24 mouse cellular contexts compared by ENCODE assay signal in genomic region chr12:77657060-77657459, GRCm38 (mm10).
DNase-seq lines count a peak whose midpoint lies in the region; ATAC-seq lines count a peak whose summit lies in the region.
"Had no signal": no experiment of that assay in that cellular context is flagged by ENCODE, and none has a peak within 500 bp of the region (broad histone marks: within the 10 kb centered on the region; RNA-seq: fewer than 3 reads in every experiment).

No protein-coding gene starts in this region.

- H3K9ac ChIP-seq in forebrain, embryonic 12.5 days, result no peak overlapping the region
- H3K9ac ChIP-seq in hindbrain, embryonic 16.5 days (ENCODE audit: low read depth, low read length), result peak overlapping the region; percentile 13; the same call in 1 of the 2 replicates
- H3K9ac ChIP-seq in hindbrain, embryonic 12.5 days, result no peak overlapping the region
- H3K9ac ChIP-seq in neural tube, embryonic 13.5 days, result no peak overlapping the region
- H3K9ac ChIP-seq in neural tube, embryonic 15.5 days (replicated peaks), result no peak overlapping the region
- no peak overlapping the region for H3K9ac ChIP-seq in midbrain, embryonic 16.5 days (ENCODE audit: low read depth, low read length)
- H3K9ac ChIP-seq: heart, embryonic 12.5 days; heart, embryonic 15.5 days had no signal

- no peak overlapping the region for H3K4me2 ChIP-seq in forebrain, embryonic 12.5 days
- no peak overlapping the region for H3K4me2 ChIP-seq in hindbrain, embryonic 16.5 days (ENCODE audit: low read length)
- H3K4me2 ChIP-seq in hindbrain, embryonic 12.5 days (replicated peaks), result no peak overlapping the region
- H3K4me2 ChIP-seq in neural tube, embryonic 13.5 days, result no peak overlapping the region
- no peak overlapping the region for H3K4me2 ChIP-seq in neural tube, embryonic 15.5 days
- H3K4me2 ChIP-seq in midbrain, embryonic 16.5 days (ENCODE audit: low read length), result no peak overlapping the region
- H3K4me2 ChIP-seq: heart, embryonic 12.5 days; heart, embryonic 15.5 days had no signal

- H3K9me3 ChIP-seq in forebrain, embryonic 10.5 days, result no peaks in the 10 kb centered on the region
- H3K9me3 ChIP-seq in forebrain, embryonic 12.5 days, result no peaks in the 10 kb centered on the region
- no peaks in the 10 kb centered on the region for H3K9me3 ChIP-seq in hindbrain, embryonic 16.5 days (ENCODE audit: control insufficient read depth, low read length)
- H3K9me3 ChIP-seq in hindbrain, embryonic 12.5 days (replicated peaks), result no peaks in the 10 kb centered on the region
- no peaks in the 10 kb centered on the region for H3K9me3 ChIP-seq in neural tube, embryonic 13.5 days
- H3K9me3 ChIP-seq in neural tube, embryonic 15.5 days (replicated peaks), result no peaks in the 10 kb centered on the region
- H3K9me3 ChIP-seq in midbrain, embryonic 16.5 days (replicated peaks; ENCODE audit: control insufficient read depth, low read length, poor library complexity, severe bottlenecking), result no peaks in the 10 kb centered on the region
- H3K9me3 ChIP-seq: heart, embryonic 12.5 days; heart, embryonic 15.5 days had no signal

- H3K4me3 ChIP-seq in forebrain, embryonic 10.5 days, result no peak overlapping the region
- H3K4me3 ChIP-seq in forebrain, embryonic 12.5 days (replicated peaks), result no peak overlapping the region
- no peak overlapping the region for H3K4me3 ChIP-seq in hindbrain, embryonic 16.5 days (ENCODE audit: low read length)
- no peak overlapping the region for H3K4me3 ChIP-seq in hindbrain, embryonic 12.5 days
- no peak overlapping the region for H3K4me3 ChIP-seq in neural tube, embryonic 13.5 days
- no peak overlapping the region for H3K4me3 ChIP-seq in neural tube, embryonic 15.5 days (replicated peaks)
- H3K4me3 ChIP-seq in midbrain, embryonic 16.5 days (ENCODE audit: low read depth, low read length), result no peak overlapping the region
- H3K4me3 ChIP-seq: gastrocnemius, adult 2 months; heart, embryonic 12.5 days; heart, embryonic 15.5 days had no signal

- WGBS in forebrain, embryonic 10.5 days, result 39% methylated on average over 5 of the region's 5 CpGs
- 22% methylated on average over 5 of the region's 5 CpGs for WGBS in forebrain, embryonic 12.5 days
- WGBS in hindbrain, embryonic 16.5 days, result 31% methylated on average over 5 of the region's 5 CpGs
- WGBS in hindbrain, embryonic 12.5 days, result 42% methylated on average over 5 of the region's 5 CpGs
- 50% methylated on average over 5 of the region's 5 CpGs for WGBS in neural tube, embryonic 13.5 days
- WGBS in neural tube, embryonic 15.5 days, result 43% methylated on average over 5 of the region's 5 CpGs
- WGBS in midbrain, embryonic 16.5 days, result 11% methylated on average over 5 of the region's 5 CpGs

- no peaks in the 10 kb centered on the region for H3K36me3 ChIP-seq in forebrain, embryonic 10.5 days (replicated peaks)
- H3K36me3 ChIP-seq in forebrain, embryonic 12.5 days (replicated peaks), result no peaks in the 10 kb centered on the region
- H3K36me3 ChIP-seq in hindbrain, embryonic 16.5 days (ENCODE audit: control insufficient read depth, insufficient read depth, low read length), result no peaks in the 10 kb centered on the region
- H3K36me3 ChIP-seq in hindbrain, embryonic 12.5 days, result no peaks in the 10 kb centered on the region
- no peaks in the 10 kb centered on the region for H3K36me3 ChIP-seq in neural tube, embryonic 13.5 days
- H3K36me3 ChIP-seq in neural tube, embryonic 15.5 days, result no peaks in the 10 kb centered on the region
- no peaks in the 10 kb centered on the region for H3K36me3 ChIP-seq in midbrain, embryonic 16.5 days (ENCODE audit: control insufficient read depth, insufficient read depth, low read length)
- H3K36me3 ChIP-seq: heart, embryonic 12.5 days; heart, embryonic 15.5 days had no signal

- peaks cover 25% of the 10 kb centered on the region for H3K27me3 ChIP-seq in forebrain, embryonic 10.5 days (ENCODE audit: poor library complexity, severe bottlenecking)
- H3K27me3 ChIP-seq in forebrain, embryonic 12.5 days, result 0 out of 2 replicates have a peak, but pooled peaks cover 3% of the 10 kb centered on the region
- no peaks in the 10 kb centered on the region for H3K27me3 ChIP-seq in hindbrain, embryonic 16.5 days (replicated peaks; ENCODE audit: control insufficient read depth, insufficient read depth, low read length)
- no peaks in the 10 kb centered on the region for H3K27me3 ChIP-seq in hindbrain, embryonic 12.5 days
- no peaks in the 10 kb centered on the region for H3K27me3 ChIP-seq in neural tube, embryonic 13.5 days
- no peaks in the 10 kb centered on the region for H3K27me3 ChIP-seq in neural tube, embryonic 15.5 days (replicated peaks)
- no peaks in the 10 kb centered on the region for H3K27me3 ChIP-seq in midbrain, embryonic 16.5 days (ENCODE audit: control insufficient read depth, insufficient read depth, low read depth, low read length)
- H3K27me3 ChIP-seq: heart, embryonic 15.5 days had no signal

- no peak for ATAC-seq in forebrain, embryonic 12.5 days (ENCODE audit: low FRiP score)
- ATAC-seq in hindbrain, embryonic 16.5 days, result no peak
- no peak for ATAC-seq in hindbrain, embryonic 12.5 days (ENCODE audit: low FRiP score)
- no peak for ATAC-seq in neural tube, embryonic 13.5 days (ENCODE audit: low read depth)
- ATAC-seq in neural tube, embryonic 15.5 days (ENCODE audit: low FRiP score), result no peak
- ATAC-seq in midbrain, embryonic 16.5 days, result no peak
- ATAC-seq: activated CD4-positive, CD25-positive, alpha-beta regulatory T cell, adult 4 months; forebrain, embryonic 16.5 days; hindbrain, postnatal 0 days; inflammation-experienced regulatory T-cells, adult 6 months had no signal

- H3K27ac ChIP-seq in forebrain, embryonic 10.5 days, result 0 out of 2 replicates have a peak overlapping the region, but pooled peaks have one; percentile 30
- no peak overlapping the region for H3K27ac ChIP-seq in forebrain, embryonic 12.5 days
- no peak overlapping the region for H3K27ac ChIP-seq in hindbrain, embryonic 16.5 days (ENCODE audit: low read depth, low read length)
- H3K27ac ChIP-seq in hindbrain, embryonic 12.5 days, result no peak overlapping the region
- H3K27ac ChIP-seq in neural tube, embryonic 13.5 days (replicated peaks), result 0 out of 2 replicates have a peak overlapping the region, but pooled peaks have one; percentile 23
- no peak overlapping the region for H3K27ac ChIP-seq in neural tube, embryonic 15.5 days (replicated peaks)
- H3K27ac ChIP-seq in midbrain, embryonic 16.5 days (ENCODE audit: low read length), result 0 out of 2 replicates have a peak overlapping the region, but pooled peaks have one; percentile 13
- H3K27ac ChIP-seq: gastrocnemius, adult 2 months; heart, embryonic 15.5 days; hindbrain, postnatal 0 days had no signal

- peaks cover 26% of the 10 kb centered on the region for H3K4me1 ChIP-seq in forebrain, embryonic 10.5 days
- H3K4me1 ChIP-seq in forebrain, embryonic 12.5 days, result peaks cover 16% of the 10 kb centered on the region
- H3K4me1 ChIP-seq in hindbrain, embryonic 16.5 days (ENCODE audit: control insufficient read depth, insufficient read depth, low read depth, low read length), result peaks cover 9% of the 10 kb centered on the region
- peaks cover 14% of the 10 kb centered on the region; the same call in 1 of the 2 replicates for H3K4me1 ChIP-seq in hindbrain, embryonic 12.5 days
- H3K4me1 ChIP-seq in neural tube, embryonic 13.5 days (replicated peaks), result peaks cover 13% of the 10 kb centered on the region
- peaks cover 15% of the 10 kb centered on the region for H3K4me1 ChIP-seq in neural tube, embryonic 15.5 days
- H3K4me1 ChIP-seq in midbrain, embryonic 16.5 days (ENCODE audit: control insufficient read depth, insufficient read depth, low read length), result peaks cover 9% of the 10 kb centered on the region

- DNase-seq in forebrain, embryonic 10.5 days (ENCODE audit: extremely low spot score, low spot score), result no peak
- no peak for DNase-seq in left cerebral cortex, adult 18-20 months (ENCODE audit: low spot score in 2 of 2)
- DNase-seq: adrenal gland, adult 8-10 months; adrenal gland, postnatal 25 days; cerebellum, adult 18-20 months; cerebellum, adult 9-10 months; cerebellum, postnatal 14 days; gastrocnemius, adult 2 months; gastrocnemius, postnatal 14 days; heart, adult 11 months; heart, postnatal 10 days; heart, postnatal 36 days had no signal

Comparison
In these comparisons a context has a peak if more than half of its experiments do, and no peak if none do; other contexts are left out.
1. H3K27ac ChIP-seq: peak in forebrain, embryonic 10.5 days (single experiment), neural tube, embryonic 13.5 days (single experiment) and midbrain, embryonic 16.5 days (single experiment); none in forebrain, embryonic 12.5 days (single experiment), hindbrain, embryonic 16.5 days (single experiment), hindbrain, embryonic 12.5 days (single experiment) and neural tube, embryonic 15.5 days (single experiment).